Mouse (Mus musculus) T-helper 2 cell (primary cell): Measurements from ENCODE around the gene Plrg1.

ENCODE experiments used
- in situ Hi-C: fragments of 300-600 bp; cut with MboI, MseI; formaldehyde crosslinking; loops from one replicate; pipeline ENCODE4 v1.15.1; 2025; ENCODE audit warnings: high pct_unique_total_duplicates

Gene Plrg1

GRCm38 (mm10) chr3:83050661-83051060, 4.7 kb upstream of the Plrg1 start:
- in situ Hi-C loops, result loop anchor here (10.0 to 25.0 kb wide), 2 partner anchors 1114 to 1537 kb away; partner anchors contain the start of genes Arfip1 and Tigd4

DNA sequence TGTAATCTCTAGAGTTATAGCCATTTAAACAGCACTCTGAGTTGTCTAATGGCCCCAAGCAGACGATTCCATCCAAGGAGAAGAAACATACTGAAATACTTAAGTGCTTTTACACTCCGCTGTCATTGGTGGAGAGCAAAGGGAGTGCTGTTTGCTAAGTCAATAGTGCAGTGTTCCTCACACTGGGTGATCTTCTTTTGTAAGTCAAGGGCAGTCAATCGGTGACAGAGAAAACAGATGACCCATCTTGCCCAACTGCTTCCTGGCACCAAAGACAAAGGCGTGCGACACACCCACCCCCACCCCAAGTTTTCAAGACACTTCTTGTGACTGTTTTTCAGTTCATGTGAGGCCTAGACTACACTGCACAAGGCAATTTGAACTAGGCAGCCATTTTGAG, 3.2 kb upstream of the Plrg1 start:
- in situ Hi-C loops, result loop anchor here (10.0 to 25.0 kb wide), 2 partner anchors 1113 to 1535 kb away; partner anchors contain the start of genes Arfip1 and Tigd4

GRCm38 (mm10) chr3:83053126-83053525, 2.2 kb upstream of the Plrg1 start:
- in situ Hi-C loops, result loop anchor here (10.0 to 25.0 kb wide), 2 partner anchors 1112 to 1534 kb away; partner anchors contain the start of genes Arfip1 and Tigd4

DNA sequence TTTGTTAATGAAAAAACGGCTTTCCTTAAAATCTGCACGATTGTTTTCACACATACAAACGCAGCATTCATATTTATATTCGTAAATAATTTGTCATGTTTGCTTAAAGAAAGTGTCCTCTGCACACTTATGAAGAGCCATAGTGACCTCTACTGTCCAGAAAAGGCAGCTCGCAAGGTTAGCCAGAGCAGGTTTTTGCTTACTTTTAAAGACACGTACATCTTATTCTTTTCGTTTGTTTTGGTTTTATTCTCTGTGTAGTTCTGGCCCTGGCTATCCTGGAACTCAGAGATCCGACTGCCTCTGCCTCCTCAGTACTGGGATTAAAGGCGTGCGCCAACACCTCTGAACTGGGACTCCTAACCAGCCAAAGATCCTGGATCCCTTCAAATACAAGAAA, 1.6 kb upstream of the Plrg1 start:
- in situ Hi-C loops, result loop anchor here (10.0 to 25.0 kb wide), 2 partner anchors 1111 to 1534 kb away; partner anchors contain the start of genes Arfip1 and Tigd4

DNA sequence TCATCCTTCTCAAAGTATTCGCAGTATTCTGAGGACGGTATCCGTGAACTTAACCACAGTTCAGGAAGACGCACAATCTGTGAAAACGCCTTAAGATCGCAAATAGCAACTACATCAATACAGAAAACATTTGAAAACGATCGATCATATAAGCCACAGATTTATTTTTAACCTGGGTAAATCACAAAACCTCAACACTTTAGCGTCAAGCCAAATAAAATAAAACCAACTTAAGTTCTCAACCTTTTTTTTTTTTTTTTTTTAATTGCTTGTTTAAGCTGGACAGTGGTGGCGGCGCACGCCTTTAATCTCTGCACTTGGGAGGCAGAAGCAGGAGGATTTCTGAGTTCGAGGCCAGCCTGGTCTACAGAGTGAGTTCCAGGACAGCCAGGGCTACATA, 563 bp upstream of the Plrg1 start:
- in situ Hi-C loops, result loop anchor here (10.0 to 25.0 kb wide), 2 partner anchors 1110 to 1533 kb away; partner anchors contain the start of genes Arfip1 and Tigd4

- in situ Hi-C loops, result loop anchor here (10.0 to 25.0 kb wide), 2 partner anchors 1108 to 1530 kb away; partner anchors contain the start of genes Arfip1 and Tigd4
Measured at GRCm38 (mm10) chr3:83057046-83057445, 1.7 kb downstream of the Plrg1 start.

GRCm38 (mm10) chr3:83067920-83068319, 12.6 kb downstream of the Plrg1 start:
- in situ Hi-C loops, result loop anchor here (25.0 kb wide), 1 partner anchor 1519 kb away; the partner anchor contains the start of genes Arfip1 and Tigd4

GRCm38 (mm10) chr3:83068869-83069268, 13.5 kb downstream of the Plrg1 start:
- in situ Hi-C loops, result loop anchor here (25.0 kb wide), 1 partner anchor 1518 kb away; the partner anchor contains the start of genes Arfip1 and Tigd4

GRCm38 (mm10) chr3:83070231-83070630, 14.9 kb downstream of the Plrg1 start:
- in situ Hi-C loops, result loop anchor here (25.0 kb wide), 1 partner anchor 1517 kb away; the partner anchor contains the start of genes Arfip1 and Tigd4

GRCm38 (mm10) chr3:83076563-83076962, 21.2 kb downstream of the Plrg1 start:
- in situ Hi-C loops, result no loop called here

DNA sequence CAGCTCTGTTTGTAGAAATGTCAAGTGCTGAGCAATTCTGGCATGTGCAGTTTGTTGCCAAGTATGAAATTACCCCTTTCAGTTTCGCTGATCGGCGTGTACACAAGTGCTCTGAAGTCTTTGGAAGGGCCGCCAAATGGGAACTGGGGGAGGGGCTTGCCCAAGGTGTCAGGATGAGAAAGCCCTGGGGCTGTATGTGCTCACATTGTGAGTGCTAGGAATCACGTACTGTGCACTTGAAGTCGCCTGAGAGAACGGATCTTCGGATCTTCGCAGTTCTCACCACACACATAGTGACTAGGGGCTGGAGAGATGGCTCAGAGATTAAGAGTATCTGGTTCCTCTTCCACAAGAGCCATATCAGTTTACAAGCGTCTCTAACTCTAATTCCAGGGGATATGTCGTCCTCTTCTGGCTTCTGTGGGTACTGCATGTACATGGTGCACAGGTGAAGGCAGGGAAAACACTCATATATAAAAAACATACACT, 25.3 kb downstream of the Plrg1 start:
- in situ Hi-C loops, result loop anchor here (5.0 to 10.0 kb wide), 2 partner anchors 78 to 386 kb away; no protein-coding TSS in a partner anchor

DNA sequence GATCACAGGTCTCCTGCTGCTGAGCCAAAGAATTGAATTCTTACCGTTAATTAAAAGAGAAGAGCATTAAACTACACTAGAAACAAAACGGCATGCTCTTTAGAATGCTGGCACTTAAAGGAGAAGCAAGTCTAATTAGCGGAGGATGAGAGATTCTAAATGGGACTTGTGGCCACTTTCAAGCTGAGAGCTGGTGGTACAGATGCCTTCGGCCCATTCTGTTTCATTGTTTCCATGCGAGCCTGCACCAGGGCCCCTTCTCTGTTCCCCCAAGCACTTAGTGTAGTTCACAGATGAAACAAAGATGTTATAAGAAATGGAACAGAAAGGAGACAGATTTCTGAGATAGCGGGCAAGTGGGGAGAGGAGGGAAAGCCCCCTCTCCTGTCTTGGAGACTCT, 42.3 kb downstream of the Plrg1 start:
- in situ Hi-C loops, result no loop called here

DNA sequence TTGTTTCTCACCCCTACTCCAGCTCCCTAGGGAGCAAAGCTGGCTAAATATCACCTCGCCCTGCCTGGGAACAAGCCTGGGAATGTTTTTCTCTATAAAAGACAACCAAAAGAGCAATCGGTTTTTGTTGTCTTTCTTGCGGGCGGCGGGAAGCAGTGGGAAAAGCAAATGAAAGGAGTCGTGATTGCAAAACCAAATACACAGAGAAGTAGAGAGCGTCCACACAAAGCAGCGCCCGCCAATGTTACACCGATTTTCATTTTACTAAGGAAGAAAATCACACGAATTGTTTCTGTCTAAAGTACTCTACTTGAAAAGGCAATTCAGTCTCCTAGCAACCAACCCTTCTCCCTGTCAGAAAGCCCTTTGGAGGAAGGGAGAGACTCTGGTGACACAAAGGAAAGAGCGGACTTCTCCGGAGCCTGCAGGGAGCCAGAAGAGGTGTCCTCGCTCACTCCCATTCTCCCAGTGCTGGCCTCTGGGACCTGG, 43.3 kb downstream of the Plrg1 start:
- in situ Hi-C loops, result no loop called here

- in situ Hi-C loops, result no loop called here
Measured at GRCm38 (mm10) chr3:83099139-83099538, 43.8 kb downstream of the Plrg1 start.

GRCm38 (mm10) chr3:83099651-83100050, 44.3 kb downstream of the Plrg1 start:
- in situ Hi-C loops, result loop anchor here (5.0 kb wide), 1 partner anchor 173 kb away; no protein-coding TSS in a partner anchor

DNA sequence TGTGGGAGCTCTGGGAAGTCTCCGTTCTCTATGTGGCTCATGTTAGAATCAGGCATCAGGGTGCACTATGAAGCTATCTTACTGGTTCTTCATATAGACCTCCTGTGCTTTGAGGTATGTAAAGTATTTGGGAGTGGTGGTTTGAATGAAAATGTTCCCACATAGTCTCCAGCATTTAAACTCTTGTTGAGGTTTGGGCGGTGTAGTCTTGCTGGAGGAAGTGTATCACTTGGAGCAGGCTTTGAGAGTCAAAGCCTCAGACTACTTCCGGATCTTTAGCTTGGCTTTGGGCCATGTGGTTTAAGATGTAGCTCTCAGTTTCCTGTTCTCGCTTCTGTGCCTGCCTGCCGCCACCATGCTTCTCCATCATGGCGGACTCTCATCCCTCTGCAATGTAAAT, 47.0 kb downstream of the Plrg1 start:
- in situ Hi-C loops, result loop anchor here (5.0 kb wide), 1 partner anchor 170 kb away; no protein-coding TSS in a partner anchor

DNA sequence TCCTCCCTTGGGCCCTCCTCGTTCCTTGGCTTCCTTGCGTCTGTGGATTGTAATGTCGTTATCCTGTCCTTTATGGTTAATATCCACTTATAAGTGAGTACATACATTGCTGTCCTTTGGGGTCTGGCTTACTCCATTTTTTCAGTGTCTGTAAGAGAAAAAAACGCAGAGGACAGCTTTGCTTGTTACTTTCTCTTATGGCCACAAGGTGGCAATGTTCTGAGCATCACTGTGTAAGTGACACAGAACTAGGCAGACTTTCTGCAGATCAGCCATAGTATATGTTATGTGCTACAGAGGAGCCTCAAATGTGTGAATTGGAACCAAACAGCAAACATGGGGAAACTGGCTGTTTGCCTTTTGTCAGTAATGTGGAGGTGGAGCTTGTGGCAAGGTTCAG, 54.8 kb downstream of the Plrg1 start:
- in situ Hi-C loops, result no loop called here

GRCm38 (mm10) chr3:83111485-83112261, 56.4 kb downstream of the Plrg1 start:
- in situ Hi-C loops, result no loop called here

- in situ Hi-C loops, result no loop called here
Measured at GRCm38 (mm10) chr3:83112869-83113268, 57.5 kb downstream of the Plrg1 start.

DNA sequence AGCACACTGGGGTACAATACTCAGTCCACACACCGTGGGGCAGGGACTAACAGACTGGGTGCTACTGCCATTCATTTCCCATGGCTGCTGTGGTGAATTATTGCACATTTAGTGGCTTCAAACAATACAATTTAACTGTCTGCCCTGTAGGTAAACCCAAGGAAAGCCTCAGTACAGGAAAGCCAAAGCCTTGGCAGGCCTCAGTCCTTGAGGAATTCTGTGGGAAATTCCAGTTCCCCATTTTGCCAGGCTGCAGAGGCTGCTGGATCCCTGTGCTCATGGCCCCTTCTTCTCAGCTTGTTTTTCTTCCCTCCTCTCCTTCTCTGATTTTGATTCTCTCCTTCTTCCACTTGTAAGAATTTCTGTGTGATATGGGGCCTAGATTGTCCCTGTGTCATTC, 59.6 kb downstream of the Plrg1 start:
- in situ Hi-C loops, result no loop called here

DNA sequence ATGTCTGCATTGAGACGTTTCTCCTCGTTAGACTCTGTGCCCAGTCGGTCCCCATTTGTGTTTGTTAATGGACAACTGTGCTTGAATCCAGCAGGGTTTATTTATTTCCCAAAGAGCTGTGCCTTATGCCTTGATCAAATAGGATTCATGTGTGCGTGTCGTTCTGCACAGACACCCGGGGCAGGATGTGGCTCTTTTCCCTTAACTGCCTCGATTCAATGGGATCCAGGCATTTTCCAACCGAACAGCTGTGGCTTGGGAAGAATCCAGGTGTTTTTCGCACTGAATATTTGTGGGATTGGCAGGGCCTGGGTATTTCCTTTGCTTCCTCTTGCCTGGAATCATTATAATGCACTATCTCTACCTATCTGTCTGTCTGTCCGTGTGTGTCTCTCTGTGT, 62.3 kb downstream of the Plrg1 start:
- in situ Hi-C loops, result no loop called here
